Mouse (Mus musculus): ENCODE measurements around the gene Drc1.
A peak's percentile ranks its signal among the peaks of the same experiment; 100 is the strongest.

Drc1 gene

GRCm38 (mm10) chr5:30281291-30281732 is at the start of gene Drc1:
Gene Drc1, plus strand, starts transcription at chr5:30281388.
- peak; percentile 75 for DNase-seq (ENCODE audit: low spot score)

GRCm38 (mm10) chr5:30231891-30232270 is 49.3 kb upstream of the Drc1 start:
- DNase-seq (ENCODE audit: low spot score): no peak

- peak; percentile 98 for DNase-seq (ENCODE audit: low spot score)
These were observed 48.8 kb upstream of the Drc1 start, which contains the start of gene Selenoi for GRCm38 (mm10) chr5:30232271-30232971. Gene Selenoi, plus strand, starts transcription at chr5:30232581.

GRCm38 (mm10) chr5:30233042-30233441 is 48.1 kb upstream of the Drc1 start:
- DNase-seq (ENCODE audit: low spot score): peak; percentile 67

- DNase-seq (ENCODE audit: low spot score): no peak
These were observed 47.2 kb upstream of the Drc1 start for GRCm38 (mm10) chr5:30233979-30234378.

GRCm38 (mm10) chr5:30235641-30236126 is 45.5 kb upstream of the Drc1 start:
- no peak for DNase-seq (ENCODE audit: low spot score)

- DNase-seq (ENCODE audit: low spot score): no peak
These were observed 42.7 kb upstream of the Drc1 start for GRCm38 (mm10) chr5:30238533-30238932.

GRCm38 (mm10) chr5:30240552-30240951 is 40.6 kb upstream of the Drc1 start:
- DNase-seq (ENCODE audit: low spot score): no peak

- DNase-seq (ENCODE audit: low spot score): no peak
These were observed 38.8 kb upstream of the Drc1 start for GRCm38 (mm10) chr5:30242410-30242809.

GRCm38 (mm10) chr5:30243741-30244140 is 37.4 kb upstream of the Drc1 start:
- peak; percentile 38 for DNase-seq (ENCODE audit: low spot score)

- no peak for DNase-seq (ENCODE audit: low spot score)
These were observed 35.2 kb upstream of the Drc1 start for GRCm38 (mm10) chr5:30245861-30246416.

GRCm38 (mm10) chr5:30247666-30248065 is 33.5 kb upstream of the Drc1 start:
- DNase-seq (ENCODE audit: low spot score): peak; percentile 26

GRCm38 (mm10) chr5:30255567-30256354 is 25.4 kb upstream of the Drc1 start:
- no peak for DNase-seq (ENCODE audit: low spot score)

- no peak for DNase-seq (ENCODE audit: low spot score)
These were observed 22.4 kb upstream of the Drc1 start for GRCm38 (mm10) chr5:30258776-30259175.

GRCm38 (mm10) chr5:30270571-30271190 is 10.5 kb upstream of the Drc1 start:
- no peak for DNase-seq (ENCODE audit: low spot score)

GRCm38 (mm10) chr5:30271599-30272281 is 9.4 kb upstream of the Drc1 start:
- no peak for DNase-seq (ENCODE audit: low spot score)

GRCm38 (mm10) chr5:30276361-30276760 is 4.8 kb upstream of the Drc1 start:
- DNase-seq (ENCODE audit: low spot score): no peak

- no peak for DNase-seq (ENCODE audit: low spot score)
These were observed 2.2 kb upstream of the Drc1 start for GRCm38 (mm10) chr5:30278952-30279351.

- DNase-seq (ENCODE audit: low spot score): no peak
These were observed 1.7 kb upstream of the Drc1 start for GRCm38 (mm10) chr5:30279446-30279845.

- no peak for DNase-seq (ENCODE audit: low spot score)
These were observed 324 bp upstream of the Drc1 start for GRCm38 (mm10) chr5:30280864-30281263.

GRCm38 (mm10) chr5:30285944-30286799 is 5.0 kb downstream of the Drc1 start:
- no peak for DNase-seq (ENCODE audit: low spot score)

All from embryo, embryonic 10.5 days (tissue).